Mouse (Mus musculus) lung, postnatal 0 days (tissue): ENCODE data around the gene Scml4. TPM values are rescaled to one million over a fixed set of nuclear protein-coding genes. Genes with fewer than 3 reads are reported as not detected.

Source experiments
- ATAC-seq: fragments of 200-750 bp; cut with Nextera tagmentation; 2 replicates; pipeline ENCODE4 v1.8.0; 2017; ENCODE audit warnings: moderate library complexity
- DNase-seq: peaks from one replicate; pipeline ENCODE4 v3.0.0-alpha.2; 2016; ENCODE audit warnings: low spot score
- H3K27ac ChIP-seq: fragments of 300-500 bp; sonication (generic); 2 replicates; pipeline ENCODE4 v1.5.1; 2014; ENCODE audit warnings: antibody characterized with exemption, mild to moderate bottlenecking, low read length, mixed read lengths
- H3K27me3 ChIP-seq: fragments of 300-500 bp; sonication (generic); replicated peaks from 2 replicates; pipeline ENCODE4 v1.6.1; 2014; ENCODE audit warnings: low read length, mixed read lengths; ENCODE audit not compliant: insufficient read depth
- H3K36me3 ChIP-seq: fragments of 300-500 bp; sonication (generic); 2 replicates; pipeline ENCODE4 v1.6.1; 2014; ENCODE audit warnings: low read length, mixed read lengths; ENCODE audit not compliant: insufficient read depth
- H3K4me1 ChIP-seq: fragments of 300-500 bp; sonication (generic); 2 replicates; pipeline ENCODE4 v1.6.1; 2014; ENCODE audit warnings: antibody characterized with exemption, low read depth, low read length, mixed read lengths; ENCODE audit not compliant: insufficient read depth
- H3K4me2 ChIP-seq: fragments of 300-500 bp; sonication (generic); replicated peaks from 2 replicates; pipeline ENCODE4 v1.6.1; 2014; ENCODE audit warnings: low read depth, mild to moderate bottlenecking, low read length, moderate library complexity, mixed read lengths
- H3K4me3 ChIP-seq: fragments of 300-500 bp; sonication (generic); 2 replicates; pipeline ENCODE4 v1.5.1; 2014; ENCODE audit warnings: low read depth, low read length
- H3K9ac ChIP-seq: fragments of 300-500 bp; sonication (generic); replicated peaks from 2 replicates; pipeline ENCODE4 v1.6.1; 2014; ENCODE audit warnings: low read depth, mild to moderate bottlenecking
- H3K9me3 ChIP-seq: fragments of 300-500 bp; sonication (generic); 2 replicates; pipeline ENCODE4 v1.6.1; 2016; ENCODE audit warnings: low read length, mixed read lengths
- CTCF ChIP-seq: IDR thresholded peaks from 2 replicates; pipeline ENCODE4 v1.5.1; 2016; ENCODE audit warnings: antibody characterized with exemption, mild to moderate bottlenecking
- EP300 ChIP-seq: IDR thresholded peaks from 2 replicates; pipeline ENCODE4 v1.6.1; 2016; ENCODE audit warnings: antibody characterized with exemption, mild to moderate bottlenecking, control low read depth
- WGBS: fragments of 180-500 bp; shearing (Covaris S2); extraction: QIAGEN DNeasy Blood & Tissue Kit; methylation state at CpG from one replicate; pipeline ENCODE4 v1.1.7; 2014; 5-methylcytosine and 5-hydroxymethylcytosine counted together
- polyA plus RNA-seq: library from polyadenylated mRNA; unstranded; fragments of >200 nt; fragmentation: Nextera tagmentation; extraction: Ambion mirVana; gene quantifications from 2 replicates; pipeline ENCODE4 v1.2.1, GENCODE M21; 2015

The Scml4 gene
- polyA plus RNA-seq, 1 experiment from 2014 or later, result 0.13 TPM

DNA sequence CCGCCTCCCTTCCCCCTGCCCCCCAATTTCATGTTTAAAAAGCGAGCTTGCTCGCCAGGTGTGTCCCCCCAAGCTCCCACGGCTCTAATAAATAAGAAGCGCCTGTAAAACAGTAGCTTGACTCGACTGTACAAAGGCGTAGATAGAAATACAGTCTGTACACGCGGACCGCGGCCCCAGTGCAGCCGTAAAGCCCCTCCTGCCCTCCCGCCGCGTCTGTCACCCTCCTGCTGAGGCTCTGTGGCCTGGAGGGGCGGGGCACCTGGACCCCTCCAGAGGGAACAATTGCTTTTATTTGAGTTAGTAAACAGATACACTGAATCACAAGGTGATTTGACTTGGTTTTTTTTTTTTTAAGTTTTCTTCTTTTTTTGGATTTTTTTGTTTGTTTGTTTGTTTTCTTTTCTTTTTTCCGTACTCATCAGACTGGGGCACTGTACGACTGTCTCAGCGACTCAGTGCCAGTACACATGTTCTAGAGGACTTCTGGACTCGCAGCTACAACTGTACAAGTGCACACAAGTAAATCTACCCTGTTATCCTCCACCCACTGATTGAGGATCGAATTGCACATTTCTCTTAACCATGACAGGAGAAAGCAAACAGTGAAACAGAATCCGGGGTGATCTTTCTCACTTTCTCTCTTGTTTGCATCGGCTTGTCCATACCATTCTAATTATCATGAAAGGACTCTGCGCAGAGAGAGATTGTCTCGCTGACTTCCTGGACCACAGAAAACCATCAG, 142.7 kb downstream of the Scml4 start:
- H3K27me3 ChIP-seq, result no peaks in the 10 kb centered on the region
- no peaks in the 10 kb centered on the region for H3K36me3 ChIP-seq
- ATAC-seq (no peak), DNase-seq (no peak)
- WGBS, result 3% methylated on average over 25 of the region's 25 CpGs
- H3K27ac ChIP-seq, result no peak overlapping the region
- no peak for TF ChIP-seq CTCF
- TF ChIP-seq EP300, result no peak
- peak overlapping the region; percentile 80 for H3K4me2 ChIP-seq
- H3K9ac ChIP-seq, result no peak overlapping the region; the same call in 1 of the 2 replicates
- peak overlapping the region; percentile 48 for H3K4me3 ChIP-seq
- no peaks in the 10 kb centered on the region for H3K4me1 ChIP-seq
- no peaks in the 10 kb centered on the region for H3K9me3 ChIP-seq

DNA sequence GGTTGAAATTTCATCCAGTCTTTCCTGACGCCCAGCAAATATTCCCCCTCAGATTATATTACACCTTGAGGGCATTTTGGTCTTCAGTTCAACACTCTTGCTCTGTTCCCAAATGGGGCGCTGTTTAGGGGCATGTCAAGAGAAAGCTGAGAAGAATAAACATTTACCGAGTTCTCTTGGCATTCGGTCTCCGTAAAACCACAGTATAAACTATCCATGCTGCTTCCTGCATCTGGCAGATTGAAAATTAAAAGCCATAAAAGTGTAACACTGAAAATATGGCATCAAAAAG, 143.2 kb downstream of the Scml4 start:
- H3K27ac ChIP-seq, result no peak overlapping the region

DNA sequence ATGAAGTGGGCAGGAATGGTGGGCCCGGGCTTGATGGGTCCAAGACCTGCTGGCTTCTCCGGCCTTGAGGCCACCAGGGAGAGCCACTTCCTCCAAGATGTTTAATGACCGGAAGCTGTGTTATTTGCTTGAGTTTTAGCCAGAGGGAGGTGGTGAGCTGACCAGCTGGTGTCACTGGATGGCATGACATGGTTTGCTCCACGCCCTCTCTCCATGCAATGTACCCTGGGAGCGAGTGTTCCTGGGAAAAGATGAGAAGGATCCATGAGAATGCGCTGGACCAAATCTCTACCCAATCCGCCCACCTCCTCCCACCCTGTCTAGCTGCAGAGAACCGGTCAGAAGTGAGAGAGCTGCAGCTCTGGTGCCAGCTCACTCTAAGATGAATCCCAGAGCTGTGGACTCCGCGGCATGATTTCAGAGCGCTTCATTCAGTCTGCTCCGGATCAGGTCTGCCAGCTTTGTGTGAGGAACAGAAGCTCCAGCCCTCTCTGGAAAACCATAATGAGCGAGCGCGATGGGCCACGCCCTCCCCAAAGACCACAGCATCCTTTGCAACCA, 144.1 kb downstream of the Scml4 start:
- TF ChIP-seq EP300 (no peak), CTCF (peak; percentile 25)
- 89% methylated on average over 16 of the region's 16 CpGs for WGBS
- ATAC-seq, result no peak
- H3K36me3 ChIP-seq, result no peaks in the 10 kb centered on the region
- no peak for DNase-seq
- H3K4me3 ChIP-seq, result no peak overlapping the region
- H3K4me1 ChIP-seq, result no peaks in the 10 kb centered on the region
- H3K27me3 ChIP-seq, result no peaks in the 10 kb centered on the region
- no peak overlapping the region for H3K9ac ChIP-seq
- no peak overlapping the region for H3K4me2 ChIP-seq
- no peaks in the 10 kb centered on the region for H3K9me3 ChIP-seq
- no peak overlapping the region for H3K27ac ChIP-seq

More for the DNA sequence above, 143.2 kb downstream of the Scml4 start:
- Histone ChIP-seq H3K9ac (no peak overlapping the region), H3K27me3 (no peaks in the 10 kb centered on the region), H3K4me2 (peak overlapping the region; percentile 80), H3K9me3 (no peaks in the 10 kb centered on the region), H3K4me3 (no peak overlapping the region), H3K4me1 (no peaks in the 10 kb centered on the region), H3K36me3 (no peaks in the 10 kb centered on the region)
- no peak for TF ChIP-seq EP300
- TF ChIP-seq CTCF, result no peak
- 9% methylated on average over 5 of the region's 5 CpGs for WGBS
- DNase-seq (peak; percentile 17), ATAC-seq (no peak)

DNA sequence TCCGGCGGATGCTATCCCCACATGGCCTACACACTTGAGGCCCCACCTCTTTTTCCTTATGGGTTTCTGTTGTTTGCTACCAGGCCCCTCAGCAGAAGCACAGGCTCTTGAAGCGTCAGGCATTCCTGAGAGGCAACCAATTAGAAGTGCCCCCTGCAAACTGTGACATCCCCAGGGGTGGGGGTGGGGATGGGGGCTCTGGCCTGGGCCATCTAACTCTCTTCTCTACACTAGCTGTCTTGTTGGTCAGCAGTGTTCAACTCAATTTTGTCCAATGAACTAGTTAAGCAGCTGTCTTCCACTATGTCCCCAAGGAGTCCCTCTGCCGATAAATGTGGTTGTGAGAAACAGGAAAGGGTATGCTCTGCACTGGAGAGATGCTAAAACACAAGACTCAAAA, 144.9 kb downstream of the Scml4 start:
- no peaks in the 10 kb centered on the region for H3K4me1 ChIP-seq
- TF ChIP-seq CTCF (no peak), EP300 (no peak)
- H3K9me3 ChIP-seq, result no peaks in the 10 kb centered on the region
- no peak overlapping the region for H3K9ac ChIP-seq
- ATAC-seq (no peak), DNase-seq (no peak)
- H3K27me3 ChIP-seq, result no peaks in the 10 kb centered on the region
- no peak overlapping the region for H3K4me2 ChIP-seq
- WGBS, result 78% methylated on average over 4 of the region's 4 CpGs
- H3K4me3 ChIP-seq, result no peak overlapping the region
- no peaks in the 10 kb centered on the region for H3K36me3 ChIP-seq
- no peak overlapping the region for H3K27ac ChIP-seq

DNA sequence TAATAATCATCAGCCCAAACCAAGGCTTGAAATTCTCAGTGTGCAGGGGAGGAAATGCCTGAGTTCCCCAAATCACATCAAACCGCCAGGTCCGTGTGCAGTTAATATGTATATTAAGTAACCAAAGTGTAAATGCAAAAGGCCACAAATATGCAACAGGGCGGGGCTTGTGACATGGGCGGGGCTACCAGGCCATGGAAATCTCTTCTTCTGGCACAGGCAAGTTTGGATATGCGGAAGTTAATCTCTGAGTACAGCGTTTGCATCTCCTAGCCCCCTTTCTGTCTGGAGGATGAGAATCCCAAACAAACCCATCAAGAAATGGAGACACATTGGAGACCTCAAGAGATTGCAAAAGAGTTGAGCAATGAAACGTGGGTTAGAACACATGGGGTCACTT, 145.5 kb downstream of the Scml4 start:
- ATAC-seq (no peak), DNase-seq (no peak)
- no peaks in the 10 kb centered on the region for H3K36me3 ChIP-seq
- no peaks in the 10 kb centered on the region for H3K27me3 ChIP-seq
- 75% methylated on average over 7 of the region's 7 CpGs for WGBS
- no peaks in the 10 kb centered on the region for H3K4me1 ChIP-seq
- no peak overlapping the region for H3K4me3 ChIP-seq
- H3K27ac ChIP-seq, result no peak overlapping the region
- H3K9me3 ChIP-seq, result no peaks in the 10 kb centered on the region
- no peak overlapping the region for H3K4me2 ChIP-seq
- H3K9ac ChIP-seq, result no peak overlapping the region
- TF ChIP-seq EP300 (no peak), CTCF (no peak)

DNA sequence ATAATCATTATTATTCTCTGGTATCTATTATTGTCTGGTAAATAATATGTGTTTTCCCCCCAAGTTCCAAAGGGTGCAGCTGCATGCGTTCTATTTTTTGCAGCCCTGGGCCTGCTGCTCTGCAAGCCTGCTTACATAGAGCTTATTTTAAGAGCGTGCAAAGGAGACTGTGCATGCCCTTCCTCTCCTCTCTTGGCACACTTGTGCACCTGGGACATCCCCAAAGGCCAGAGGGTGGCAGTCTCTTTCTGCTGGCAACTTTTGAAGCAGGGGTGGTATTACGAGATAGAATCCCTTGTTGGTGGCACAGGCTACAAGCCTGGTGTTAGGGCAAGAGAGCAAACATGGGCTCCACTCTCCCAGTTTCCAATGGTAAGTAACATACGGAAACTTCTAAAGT, 146.4 kb downstream of the Scml4 start:
- no peaks in the 10 kb centered on the region for H3K4me1 ChIP-seq
- ATAC-seq (no peak), DNase-seq (no peak)

More for the DNA sequence above, 146.4 kb downstream of the Scml4 start:
- H3K4me3 ChIP-seq, result no peak overlapping the region
- H3K27ac ChIP-seq, result no peak overlapping the region
- no peak overlapping the region for H3K4me2 ChIP-seq
- WGBS, result 79% methylated on average over 4 of the region's 4 CpGs
- H3K9ac ChIP-seq, result no peak overlapping the region
- no peaks in the 10 kb centered on the region for H3K27me3 ChIP-seq
- no peaks in the 10 kb centered on the region for H3K9me3 ChIP-seq
- no peak for TF ChIP-seq EP300
- 0 out of 2 replicates have a peak, but pooled peaks have one; percentile 11 for TF ChIP-seq CTCF
- H3K36me3 ChIP-seq, result no peaks in the 10 kb centered on the region
